Mouse (Mus musculus) erythroblast, embryonic 14.5 days (primary cell): ENCODE data around the gene Cchcr1.

Experiments
- GATA1 ChIP-seq: IDR thresholded peaks from 2 replicates; pipeline ENCODE4 v1.6.1; 2012; ENCODE audit warnings: low read length, inconsistent platforms, mixed read lengths
- TAL1 ChIP-seq: IDR thresholded peaks from 3 replicates; pipeline ENCODE4 v1.6.1; 2012; ENCODE audit warnings: low read length, inconsistent platforms, mixed read lengths

DNA sequence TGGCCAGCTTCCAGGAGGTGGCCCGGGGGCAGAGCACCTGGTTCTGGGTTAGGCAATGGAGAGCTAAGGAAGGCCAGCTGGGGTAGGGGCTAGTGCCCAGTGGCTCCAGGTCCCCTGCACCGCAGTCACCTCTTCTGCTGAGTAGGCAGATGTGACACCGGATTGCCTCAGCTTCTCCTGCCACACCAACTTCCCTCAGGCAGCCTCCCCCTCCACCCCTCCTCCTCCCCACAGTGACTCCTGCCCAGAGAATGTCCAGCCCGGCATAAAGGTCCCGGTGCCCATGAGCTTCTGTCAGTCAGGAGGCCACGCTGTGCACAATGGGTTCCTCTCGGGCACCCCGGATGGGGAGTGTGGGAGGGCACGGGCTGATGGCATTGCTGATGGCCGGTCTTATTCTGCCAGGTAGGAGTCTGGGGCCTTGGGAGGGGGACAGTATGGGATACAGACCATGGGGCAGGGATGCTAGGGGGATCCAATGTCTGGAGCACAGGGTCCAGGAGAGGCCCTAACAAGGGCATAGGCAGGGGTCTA is 35.0 kb downstream of the Cchcr1 start, which contains the start of gene Cdsn:
- TF ChIP-seq GATA1 (no peak), TAL1 (no peak)
